Mouse (Mus musculus): ENCODE data around the gene Tex12. TPM values are rescaled to one million over a fixed set of nuclear protein-coding genes. Genes with fewer than 3 reads are reported as not detected.
A peak's percentile ranks its signal among the peaks of the same experiment; 100 is the strongest.

Gene Tex12
- polyA plus RNA-seq (2015; fragmentation: Nextera tagmentation; extraction: Ambion mirVana), result not detected in 2 replicates

DNA sequence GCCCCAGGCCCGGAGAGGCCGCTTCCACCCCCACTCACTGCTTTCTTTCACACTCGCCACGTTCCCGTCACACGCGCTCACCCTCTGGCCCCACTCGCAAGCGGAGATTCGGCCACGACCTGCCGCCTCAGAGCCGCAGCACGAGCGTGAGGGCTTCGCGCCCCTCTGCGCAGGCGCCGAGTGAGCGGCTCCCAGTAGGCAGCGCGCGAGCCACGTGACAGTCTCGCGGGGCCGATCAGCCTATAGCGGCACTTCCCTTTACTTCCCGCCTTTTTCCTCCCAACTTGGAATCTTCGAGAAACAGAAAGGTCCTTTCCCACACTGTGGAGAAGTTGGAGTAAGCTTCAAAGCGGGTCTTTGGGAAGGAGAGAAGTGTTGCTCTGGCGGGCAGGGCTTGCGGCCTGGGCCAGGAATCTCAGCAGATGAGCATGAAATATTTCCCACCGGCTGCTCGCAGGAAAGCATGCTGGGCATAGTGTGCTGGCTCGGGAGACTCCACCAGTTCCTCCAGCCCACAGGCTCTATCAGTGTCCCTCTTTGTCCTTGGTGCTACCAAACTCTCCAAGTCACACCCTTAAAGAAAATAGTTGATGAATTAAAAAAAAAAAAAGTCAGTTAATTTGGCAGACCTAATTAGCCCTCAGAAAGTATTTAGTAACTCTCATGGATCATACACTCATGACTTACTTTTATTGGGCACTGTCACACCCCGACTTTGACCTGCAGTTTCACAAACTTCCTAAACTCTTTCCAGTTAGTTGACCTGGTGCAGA lies at the start of gene Tex12:
TSS of gene Tex12 (minus strand) at position 181 of the 773 bp plus-strand sequence.
- no peaks in the 10 kb centered on the region for H3K9me3 ChIP-seq (ENCODE audit: control insufficient read depth, low read length)
- ATAC-seq (ENCODE audit: low read depth), result no peak
- H3K4me2 ChIP-seq (ENCODE audit: low read depth, low read length), result no peak within 1 kb of the TSS
- WGBS, result 82% methylated on average over 38 of the region's 38 CpGs
- H3K27ac ChIP-seq (ENCODE audit: low read length), result no peak within 1 kb of the TSS
- H3K36me3 ChIP-seq (ENCODE audit: control insufficient read depth, insufficient read depth, low read length), result no peaks in the 10 kb centered on the region
- no peak within 1 kb of the TSS for H3K4me3 ChIP-seq (ENCODE audit: low read length)
- no peak within 1 kb of the TSS for H3K9ac ChIP-seq (ENCODE audit: low read length)
- no peaks in the 10 kb centered on the region for H3K27me3 ChIP-seq (ENCODE audit: control insufficient read depth, insufficient read depth, low read depth, low read length)
- no peaks in the 10 kb centered on the region for H3K4me1 ChIP-seq (replicated peaks; ENCODE audit: control insufficient read depth, insufficient read depth, low read length)

DNA sequence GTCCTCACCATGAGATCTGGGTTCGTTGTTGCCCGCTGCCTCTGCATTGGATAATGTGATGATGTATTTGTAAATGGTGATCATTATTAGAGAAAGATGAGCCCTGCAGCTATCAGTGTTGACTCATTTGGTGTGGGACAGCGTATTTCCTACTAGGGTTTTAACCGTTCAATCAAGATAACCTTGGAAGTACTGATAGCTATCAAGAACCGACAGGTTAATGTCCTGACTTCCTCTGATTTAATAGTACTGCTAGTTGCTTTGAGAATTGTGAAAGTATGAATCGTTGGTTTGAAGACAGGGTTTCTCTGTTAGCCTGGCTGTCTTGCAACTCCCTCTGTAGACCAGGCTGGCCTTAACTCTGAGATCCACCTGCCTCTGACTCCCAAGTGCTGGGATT lies 43.2 kb upstream of the Tex12 start:
- ATAC-seq (ENCODE audit: low read depth), result no peak
- Histone ChIP-seq H3K36me3 (ENCODE audit: control insufficient read depth, insufficient read depth, low read length) (peaks cover 22% of the 10 kb centered on the region), H3K4me1 (replicated peaks; ENCODE audit: control insufficient read depth, insufficient read depth, low read length) (peaks cover 18% of the 10 kb centered on the region), H3K9ac (ENCODE audit: low read length) (peak overlapping the region; percentile 79), H3K27me3 (ENCODE audit: control insufficient read depth, insufficient read depth, low read depth, low read length) (no peaks in the 10 kb centered on the region), H3K27ac (ENCODE audit: low read length) (peak overlapping the region; percentile 86), H3K4me2 (ENCODE audit: low read depth, low read length) (peak overlapping the region; percentile 92), H3K4me3 (ENCODE audit: low read length) (peak overlapping the region; percentile 90), H3K9me3 (ENCODE audit: control insufficient read depth, low read length) (no peaks in the 10 kb centered on the region)
- 2% methylated on average over 6 of the region's 6 CpGs for WGBS

DNA sequence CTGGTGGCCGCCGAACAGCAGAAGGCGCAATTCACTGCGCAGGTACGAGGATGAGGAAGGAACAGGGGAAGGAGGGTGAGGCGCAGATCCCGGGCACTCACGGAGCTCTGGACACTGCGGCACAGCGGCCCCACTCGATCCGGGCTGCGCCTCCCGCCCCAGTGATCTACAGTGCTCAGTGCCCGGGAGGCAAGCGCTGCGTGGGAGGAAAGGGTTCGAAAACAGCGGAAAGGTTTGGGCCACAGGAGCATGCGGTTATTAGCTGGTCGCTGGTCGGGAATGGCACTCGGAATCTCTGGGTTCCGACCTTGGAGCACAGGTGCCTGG lies 42.8 kb upstream of the Tex12 start:
- 0% methylated on average over 24 of the region's 24 CpGs for WGBS
- Histone ChIP-seq H3K4me3 (ENCODE audit: low read length) (peak overlapping the region; percentile 90), H3K9ac (ENCODE audit: low read length) (peak overlapping the region; percentile 79), H3K36me3 (ENCODE audit: control insufficient read depth, insufficient read depth, low read length) (peaks cover 20% of the 10 kb centered on the region), H3K27me3 (ENCODE audit: control insufficient read depth, insufficient read depth, low read depth, low read length) (no peaks in the 10 kb centered on the region), H3K27ac (ENCODE audit: low read length) (peak overlapping the region; percentile 86), H3K4me1 (replicated peaks; ENCODE audit: control insufficient read depth, insufficient read depth, low read length) (peaks cover 18% of the 10 kb centered on the region), H3K9me3 (ENCODE audit: control insufficient read depth, low read length) (no peaks in the 10 kb centered on the region), H3K4me2 (ENCODE audit: low read depth, low read length) (peak overlapping the region; percentile 92)
- ATAC-seq (ENCODE audit: low read depth), result peak; percentile 82

- Histone ChIP-seq H3K4me2 (ENCODE audit: low read depth, low read length) (peak within 1 kb of the TSS; percentile 92), H3K4me3 (ENCODE audit: low read length) (peak within 1 kb of the TSS; percentile 90), H3K36me3 (ENCODE audit: control insufficient read depth, insufficient read depth, low read length) (peaks cover 24% of the 10 kb centered on the region), H3K4me1 (replicated peaks; ENCODE audit: control insufficient read depth, insufficient read depth, low read length) (peaks cover 18% of the 10 kb centered on the region), H3K9ac (ENCODE audit: low read length) (peak within 1 kb of the TSS; percentile 79), H3K27ac (ENCODE audit: low read length) (peak within 1 kb of the TSS; percentile 86), H3K9me3 (ENCODE audit: control insufficient read depth, low read length) (no peaks in the 10 kb centered on the region), H3K27me3 (ENCODE audit: control insufficient read depth, insufficient read depth, low read depth, low read length) (no peaks in the 10 kb centered on the region)
- ATAC-seq (ENCODE audit: low read depth), result peak; percentile 99
- under 1% methylated on average over 48 of the region's 48 CpGs for WGBS
Measured at GRCm38 (mm10) chr9:50603189-50603997, 42.3 kb upstream of the Tex12 start, which contains the start of the genes Sdhd and Timm8b. Gene Sdhd (minus strand): TSS chr9:50603812. Gene Timm8b (plus strand): TSS chr9:50603910.

DNA sequence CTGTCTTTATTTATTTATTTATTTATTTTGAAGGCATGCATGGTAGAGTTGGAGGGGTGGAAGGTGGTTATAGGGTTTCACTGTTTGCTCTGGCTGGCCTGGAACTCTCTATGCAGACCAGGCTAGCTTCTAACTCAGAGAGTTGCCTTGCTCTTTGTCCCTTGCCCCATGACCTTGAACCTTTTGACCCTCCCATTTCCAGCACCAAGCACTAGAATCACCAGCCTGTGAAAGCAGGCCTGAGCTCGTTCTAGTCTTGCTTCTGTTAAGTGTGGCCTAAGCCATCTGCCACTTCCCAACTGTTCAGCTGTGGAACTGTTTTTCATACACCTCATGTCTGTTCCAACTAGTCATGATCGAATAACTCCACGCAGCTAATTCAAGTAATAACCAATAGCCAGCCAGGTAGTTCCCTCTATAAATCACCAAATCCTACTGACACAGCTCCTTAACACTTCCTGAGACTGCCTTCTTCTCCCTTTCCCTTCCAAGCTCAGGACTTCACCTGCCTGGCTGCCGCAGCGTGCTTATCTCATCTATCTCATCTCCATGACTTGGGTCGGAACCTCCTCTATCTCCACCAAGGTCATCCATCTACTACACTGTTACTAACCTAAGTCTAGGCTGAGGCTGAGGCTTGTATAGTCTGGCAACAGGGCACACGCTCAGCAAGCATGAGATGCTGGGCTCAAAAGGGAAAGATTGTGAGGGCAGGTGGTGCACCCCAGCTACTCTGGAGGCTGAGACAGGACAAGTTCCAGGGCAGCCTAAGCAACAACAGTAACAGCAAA lies 41.1 kb upstream of the Tex12 start:
- peak overlapping the region; percentile 90 for H3K4me3 ChIP-seq (ENCODE audit: low read length)
- H3K27me3 ChIP-seq (ENCODE audit: control insufficient read depth, insufficient read depth, low read depth, low read length), result no peaks in the 10 kb centered on the region
- H3K4me2 ChIP-seq (ENCODE audit: low read depth, low read length), result peak overlapping the region; percentile 92
- H3K4me1 ChIP-seq (replicated peaks; ENCODE audit: control insufficient read depth, insufficient read depth, low read length), result peaks cover 18% of the 10 kb centered on the region
- WGBS, result 86% methylated on average over 7 of the region's 7 CpGs
- H3K36me3 ChIP-seq (ENCODE audit: control insufficient read depth, insufficient read depth, low read length), result peaks cover 26% of the 10 kb centered on the region
- no peak overlapping the region for H3K27ac ChIP-seq (ENCODE audit: low read length)
- H3K9me3 ChIP-seq (ENCODE audit: control insufficient read depth, low read length), result no peaks in the 10 kb centered on the region
- H3K9ac ChIP-seq (ENCODE audit: low read length), result no peak overlapping the region
- ATAC-seq (ENCODE audit: low read depth), result no peak

DNA sequence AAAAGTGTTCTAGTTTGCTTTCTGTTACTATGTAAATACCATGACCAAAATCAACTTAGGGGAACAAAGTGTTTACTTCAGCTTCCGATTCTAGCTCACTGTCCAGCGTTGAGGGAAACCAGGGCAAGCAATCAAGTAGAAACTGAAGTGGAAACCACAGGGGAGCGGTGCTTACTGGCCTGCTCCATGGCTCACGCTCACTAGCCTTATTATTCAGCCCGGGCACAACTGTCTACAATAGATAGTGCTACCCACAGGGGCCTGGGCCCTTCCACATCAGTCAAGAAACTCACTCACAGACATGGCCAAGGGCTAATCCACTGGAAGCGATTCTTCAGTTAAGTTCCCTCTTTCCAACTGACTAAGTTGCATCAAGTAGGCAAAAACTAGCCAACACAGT lies 40.4 kb upstream of the Tex12 start:
- no peak overlapping the region for H3K4me3 ChIP-seq (ENCODE audit: low read length)
- no peak for ATAC-seq (ENCODE audit: low read depth)
- H3K4me2 ChIP-seq (ENCODE audit: low read depth, low read length), result no peak overlapping the region
- peaks cover 18% of the 10 kb centered on the region for H3K4me1 ChIP-seq (replicated peaks; ENCODE audit: control insufficient read depth, insufficient read depth, low read length)
- H3K9ac ChIP-seq (ENCODE audit: low read length), result no peak overlapping the region
- no peaks in the 10 kb centered on the region for H3K27me3 ChIP-seq (ENCODE audit: control insufficient read depth, insufficient read depth, low read depth, low read length)
- no peak overlapping the region for H3K27ac ChIP-seq (ENCODE audit: low read length)
- 81% methylated on average over 6 of the region's 6 CpGs for WGBS
- H3K9me3 ChIP-seq (ENCODE audit: control insufficient read depth, low read length), result no peaks in the 10 kb centered on the region
- H3K36me3 ChIP-seq (ENCODE audit: control insufficient read depth, insufficient read depth, low read length), result peaks cover 32% of the 10 kb centered on the region

- 88% methylated on average over 8 of the region's 8 CpGs for WGBS
- no peak overlapping the region for H3K4me2 ChIP-seq (ENCODE audit: low read depth, low read length)
- H3K27me3 ChIP-seq (ENCODE audit: control insufficient read depth, insufficient read depth, low read depth, low read length), result no peaks in the 10 kb centered on the region
- ATAC-seq (ENCODE audit: low read depth), result no peak
- H3K9ac ChIP-seq (ENCODE audit: low read length), result no peak overlapping the region
- no peak overlapping the region for H3K27ac ChIP-seq (ENCODE audit: low read length)
- H3K36me3 ChIP-seq (ENCODE audit: control insufficient read depth, insufficient read depth, low read length), result peaks cover 31% of the 10 kb centered on the region
- H3K9me3 ChIP-seq (ENCODE audit: control insufficient read depth, low read length), result no peaks in the 10 kb centered on the region
- no peak overlapping the region for H3K4me3 ChIP-seq (ENCODE audit: low read length)
- H3K4me1 ChIP-seq (replicated peaks; ENCODE audit: control insufficient read depth, insufficient read depth, low read length), result peaks cover under 1% of the 10 kb centered on the region; the same call in 1 of the 2 replicates
Measured at GRCm38 (mm10) chr9:50596973-50597372, 35.8 kb upstream of the Tex12 start.

GRCm38 (mm10) chr9:50594794-50595417 lies 33.8 kb upstream of the Tex12 start:
- Histone ChIP-seq H3K4me1 (replicated peaks; ENCODE audit: control insufficient read depth, insufficient read depth, low read length) (no peaks in the 10 kb centered on the region), H3K27me3 (ENCODE audit: control insufficient read depth, insufficient read depth, low read depth, low read length) (no peaks in the 10 kb centered on the region), H3K9me3 (ENCODE audit: control insufficient read depth, low read length) (no peaks in the 10 kb centered on the region), H3K36me3 (ENCODE audit: control insufficient read depth, insufficient read depth, low read length) (peaks cover 27% of the 10 kb centered on the region), H3K27ac (ENCODE audit: low read length) (no peak overlapping the region), H3K4me2 (ENCODE audit: low read depth, low read length) (no peak overlapping the region), H3K4me3 (ENCODE audit: low read length) (no peak overlapping the region), H3K9ac (ENCODE audit: low read length) (no peak overlapping the region)
- ATAC-seq (ENCODE audit: low read depth), result no peak
- WGBS, result 61% methylated on average over 12 of the region's 12 CpGs

Measured in lung, embryonic 16.5 days (tissue).